Mouse (Mus musculus) liver, adult (tissue): ENCODE measurements around the gene Mtf1.

Source experiments
- GATA4 ChIP-seq: IDR thresholded peaks from 2 replicates; pipeline ENCODE4 v1.6.1; 2014; ENCODE audit warnings: mild to moderate bottlenecking, low read length; ENCODE audit not compliant: insufficient replicate concordance

Gene Mtf1

GRCm38 (mm10) chr4:124825371-124825965 is 23.6 kb downstream of the Mtf1 start:
- TF ChIP-seq GATA4, result no peak

- no peak for TF ChIP-seq GATA4
Observed at GRCm38 (mm10) chr4:124829671-124830070, 27.8 kb downstream of the Mtf1 start.

- TF ChIP-seq GATA4, result no peak
Observed at GRCm38 (mm10) chr4:124832796-124833195, 30.9 kb downstream of the Mtf1 start.

- TF ChIP-seq GATA4, result no peak
Observed at GRCm38 (mm10) chr4:124838035-124838700, 36.3 kb downstream of the Mtf1 start.

GRCm38 (mm10) chr4:124840998-124841397 is 39.1 kb downstream of the Mtf1 start:
- no peak for TF ChIP-seq GATA4

- TF ChIP-seq GATA4, result no peak
Observed at GRCm38 (mm10) chr4:124843493-124843892, 41.6 kb downstream of the Mtf1 start.

GRCm38 (mm10) chr4:124847573-124847972 is 45.7 kb downstream of the Mtf1 start:
- peak; percentile 78; the same call in 1 of the 2 replicates for TF ChIP-seq GATA4

GRCm38 (mm10) chr4:124849631-124850260 is 47.8 kb downstream of the Mtf1 start:
- no peak for TF ChIP-seq GATA4

GRCm38 (mm10) chr4:124850261-124850913 is 48.5 kb downstream of the Mtf1 start, which contains the start of gene Yrdc:
TSS of gene Yrdc (plus strand) at chr4:124850679.
- no peak for TF ChIP-seq GATA4

- no peak; the same call in 1 of the 2 replicates for TF ChIP-seq GATA4
Observed at GRCm38 (mm10) chr4:124850933-124851658, 49.2 kb downstream of the Mtf1 start, which contains the start of gene 1110065P20Rik. TSS of gene 1110065P20Rik (minus strand) at chr4:124851196.

- no peak for TF ChIP-seq GATA4
Observed at GRCm38 (mm10) chr4:124856294-124856693, 54.4 kb downstream of the Mtf1 start.

- no peak for TF ChIP-seq GATA4
Observed at GRCm38 (mm10) chr4:124858370-124858769, 56.5 kb downstream of the Mtf1 start.

- no peak for TF ChIP-seq GATA4
Observed at GRCm38 (mm10) chr4:124860446-124860845, 58.5 kb downstream of the Mtf1 start.

GRCm38 (mm10) chr4:124861283-124862188 is 59.6 kb downstream of the Mtf1 start, which contains the start of gene Maneal:
TSS of gene Maneal (minus strand) at chr4:124862171.
- TF ChIP-seq GATA4, result no peak

- no peak for TF ChIP-seq GATA4
Observed at GRCm38 (mm10) chr4:124872719-124873118, 70.8 kb downstream of the Mtf1 start.
